Mouse (Mus musculus) heart, postnatal 0 days (tissue): ENCODE results near the gene Abhd10. TPM values are rescaled to one million over a fixed set of nuclear protein-coding genes. Genes with fewer than 3 reads are reported as not detected.

Experiments
- ATAC-seq: fragments of 200-750 bp; cut with Nextera tagmentation; 2 replicates; pipeline ENCODE4 v1.8.0; 2017; ENCODE audit warnings: low read depth, moderate number of reproducible peaks, moderate library complexity; ENCODE audit not compliant: insufficient read depth
- DNase-seq: peaks from one replicate; pipeline ENCODE4 v3.0.0-alpha.2; 2016; ENCODE audit warnings: low spot score
- H3K27ac ChIP-seq: fragments of 300-500 bp; sonication (generic); 2 replicates; pipeline ENCODE4 v1.5.1; 2014; ENCODE audit warnings: low read depth, mild to moderate bottlenecking
- H3K27me3 ChIP-seq: fragments of 300-500 bp; sonication (generic); 2 replicates; pipeline ENCODE4 v1.6.1; 2014; ENCODE audit warnings: low read length, mixed read lengths; ENCODE audit not compliant: control insufficient read depth, insufficient read depth
- H3K36me3 ChIP-seq: fragments of 300-500 bp; sonication (generic); replicated peaks from 2 replicates; pipeline ENCODE4 v1.6.1; 2014; ENCODE audit warnings: low read length, mixed read lengths; ENCODE audit not compliant: control insufficient read depth, insufficient read depth
- H3K4me1 ChIP-seq: fragments of 300-500 bp; sonication (generic); 2 replicates; pipeline ENCODE4 v1.6.1; 2014; ENCODE audit warnings: antibody characterized with exemption; ENCODE audit not compliant: control insufficient read depth, insufficient read depth
- H3K4me2 ChIP-seq: fragments of 300-500 bp; sonication (generic); 2 replicates; pipeline ENCODE4 v1.6.1; 2014; ENCODE audit warnings: low read depth, mild to moderate bottlenecking, low read length, moderate library complexity
- H3K4me3 ChIP-seq: fragments of 300-500 bp; sonication (generic); 2 replicates; pipeline ENCODE4 v1.5.1; 2014; ENCODE audit warnings: low read depth, low read length
- H3K9ac ChIP-seq: fragments of 300-500 bp; sonication (generic); replicated peaks from 2 replicates; pipeline ENCODE4 v1.6.1; 2014; ENCODE audit warnings: low read depth, low read length, mixed read lengths
- H3K9me3 ChIP-seq: fragments of 300-500 bp; sonication (generic); replicated peaks from 2 replicates; pipeline ENCODE4 v1.6.1; 2016; ENCODE audit warnings: low read length; ENCODE audit not compliant: control insufficient read depth
- CTCF ChIP-seq: IDR thresholded peaks from 2 replicates; pipeline ENCODE4 v1.5.1; 2016; ENCODE audit warnings: antibody characterized with exemption, control low read depth, low read depth
- EP300 ChIP-seq: IDR thresholded peaks from 2 replicates; pipeline ENCODE4 v1.6.1; 2016; ENCODE audit warnings: antibody characterized with exemption, low read depth
- WGBS: fragments of 180-500 bp; shearing (Covaris S2); extraction: QIAGEN DNeasy Blood & Tissue Kit; methylation state at CpG from one replicate; pipeline ENCODE4 v1.1.7; 2014; 5-methylcytosine and 5-hydroxymethylcytosine counted together
- polyA plus RNA-seq: library from polyadenylated mRNA; unstranded; fragments of >200 nt; fragmentation: Nextera tagmentation; extraction: Ambion mirVana; gene quantifications from 2 replicates; pipeline ENCODE4 v1.2.1, GENCODE M21; 2015
- total RNA-seq: library from RNA; depleted of rRNA; stranded (reverse); fragments of >200 nt; gene quantifications from 2 replicates; pipeline ENCODE4 v1.2.3, GENCODE M21; 2014; ENCODE audit warnings: low replicate concordance

Abhd10 gene
- total and polyA plus RNA-seq, 2 experiments from 2014 or later, result 8.7 to 30.8 TPM

GRCm38 (mm10) chr16:45780001-45780400, 37.2 kb upstream of the Abhd10 start:
- TF ChIP-seq EP300 (no peak), CTCF (no peak)
- Histone ChIP-seq H3K9ac (no peak overlapping the region), H3K27me3 (no peaks in the 10 kb centered on the region), H3K4me1 (no peaks in the 10 kb centered on the region), H3K36me3 (peaks cover 73% of the 10 kb centered on the region), H3K4me3 (no peak overlapping the region), H3K4me2 (no peak overlapping the region), H3K27ac (no peak overlapping the region), H3K9me3 (no peaks in the 10 kb centered on the region)
- DNase-seq, result no peak
- WGBS, result 71% methylated on average over 6 of the region's 6 CpGs
- ATAC-seq, result no peak

GRCm38 (mm10) chr16:45774813-45775212, 32.1 kb upstream of the Abhd10 start:
- TF ChIP-seq EP300 (no peak), CTCF (no peak)
- DNase-seq (no peak), ATAC-seq (no peak)
- H3K9me3 ChIP-seq, result no peaks in the 10 kb centered on the region
- no peaks in the 10 kb centered on the region for H3K27me3 ChIP-seq
- 82% methylated on average over 5 of the region's 5 CpGs for WGBS
- peaks cover 87% of the 10 kb centered on the region for H3K36me3 ChIP-seq
- H3K27ac ChIP-seq, result no peak overlapping the region
- no peak overlapping the region for H3K9ac ChIP-seq
- no peak overlapping the region for H3K4me2 ChIP-seq
- H3K4me3 ChIP-seq, result no peak overlapping the region
- no peaks in the 10 kb centered on the region for H3K4me1 ChIP-seq

GRCm38 (mm10) chr16:45770914-45771313, 28.2 kb upstream of the Abhd10 start:
- H3K4me2 ChIP-seq, result no peak overlapping the region
- no peak for TF ChIP-seq EP300
- TF ChIP-seq CTCF, result no peak
- H3K27me3 ChIP-seq, result no peaks in the 10 kb centered on the region
- ATAC-seq (no peak), DNase-seq (no peak)
- H3K27ac ChIP-seq, result no peak overlapping the region
- no peaks in the 10 kb centered on the region for H3K9me3 ChIP-seq
- WGBS, result 86% methylated on average over 6 of the region's 6 CpGs
- H3K36me3 ChIP-seq, result peaks cover 89% of the 10 kb centered on the region
- H3K9ac ChIP-seq, result no peak overlapping the region
- no peaks in the 10 kb centered on the region for H3K4me1 ChIP-seq
- H3K4me3 ChIP-seq, result no peak overlapping the region

GRCm38 (mm10) chr16:45767853-45768640, 25.3 kb upstream of the Abhd10 start:
- Histone ChIP-seq H3K4me3 (no peak overlapping the region), H3K4me1 (0 out of 2 replicates have a peak, but pooled peaks cover 3% of the 10 kb centered on the region), H3K36me3 (peaks cover 82% of the 10 kb centered on the region), H3K27ac (peak overlapping the region; percentile 44), H3K4me2 (no peak overlapping the region), H3K9me3 (no peaks in the 10 kb centered on the region), H3K9ac (no peak overlapping the region), H3K27me3 (no peaks in the 10 kb centered on the region)
- DNase-seq, result peak; percentile 26
- no peak for TF ChIP-seq EP300
- TF ChIP-seq CTCF, result no peak
- 56% methylated on average over 10 of the region's 10 CpGs for WGBS
- no peak for ATAC-seq

- Histone ChIP-seq H3K27ac (no peak overlapping the region; the same call in 1 of the 2 replicates), H3K36me3 (peaks cover 82% of the 10 kb centered on the region), H3K4me2 (no peak overlapping the region), H3K4me3 (no peak overlapping the region), H3K27me3 (no peaks in the 10 kb centered on the region), H3K9me3 (no peaks in the 10 kb centered on the region), H3K9ac (no peak overlapping the region), H3K4me1 (0 out of 2 replicates have a peak, but pooled peaks cover 3% of the 10 kb centered on the region)
- DNase-seq (no peak), ATAC-seq (no peak)
- TF ChIP-seq EP300 (no peak), CTCF (no peak)
- WGBS, result 66% methylated on average over 4 of the region's 4 CpGs
These were observed 24.7 kb upstream of the Abhd10 start for GRCm38 (mm10) chr16:45767434-45767833.
